Mouse (Mus musculus) subcutaneous adipose tissue, adult 2 months (tissue): ENCODE results near the gene Abcg2. TPM values are rescaled to one million over a fixed set of nuclear protein-coding genes. Genes with fewer than 3 reads are reported as not detected.

Source experiments
- polyA plus RNA-seq: library from polyadenylated mRNA; depleted of rRNA; stranded (reverse); fragments of >200 nt; gene quantifications from 2 replicates; pipeline ENCODE4 v1.2.3, GENCODE M21; 2012; ENCODE audit warnings: low replicate concordance; rRNA removed

Gene Abcg2
- polyA plus RNA-seq: 15.4 and 18.7 TPM in 2 replicates

GRCm38 (mm10) chr6:58584223-58584622, at the start of gene Abcg2:
Gene Abcg2 (plus strand): TSS chr6:58584523.

Other genes starting within 250 kb of the Abcg2 start
- not detected in 2 replicates for gene Vmn1r30, start 141.1 kb upstream of the Abcg2 start, polyA plus RNA-seq
- not detected in 2 replicates for gene Vmn1r31, start 109.2 kb upstream of the Abcg2 start, polyA plus RNA-seq
- 12.4 and 12.6 TPM in 2 replicates for gene Herc3, start 246.9 kb downstream of the Abcg2 start, polyA plus RNA-seq